26 mouse cellular contexts compared by ENCODE assay signal in the genomic region with DNA sequence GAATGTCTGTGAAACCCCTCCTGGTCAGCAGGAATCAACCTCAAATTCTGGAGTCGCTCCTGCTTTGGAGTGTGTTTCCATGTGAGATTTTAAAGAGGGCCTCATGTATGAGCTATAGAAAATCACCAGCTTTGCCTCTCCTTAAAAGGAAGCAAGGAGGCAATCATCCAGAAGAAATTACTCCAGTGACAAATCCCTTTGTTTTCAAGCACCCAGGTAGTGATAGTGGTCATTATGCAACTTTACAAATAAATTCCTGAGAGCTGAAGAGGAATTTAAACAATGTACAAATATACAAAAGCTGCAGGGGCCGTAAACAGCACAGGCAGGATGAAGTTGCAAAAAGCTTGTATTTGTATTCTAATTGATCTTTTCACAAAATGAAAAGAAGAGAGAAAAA.
"Had no signal": no experiment of that assay in that cellular context is flagged by ENCODE, and none has a peak within 500 bp of the region (broad histone marks: within the 10 kb centered on the region; RNA-seq: fewer than 3 reads in every experiment).

No protein-coding gene starts in this region.

- H3K9me3 ChIP-seq: heart, embryonic 10.5 days; heart, embryonic 12.5 days; hindbrain, embryonic 10.5 days; hindbrain, embryonic 12.5 days; kidney, embryonic 15.5 days; limb, embryonic 13.5 days; limb, embryonic 15.5 days; liver, embryonic 12.5 days had no signal

- H3K9ac ChIP-seq: heart, embryonic 12.5 days; hindbrain, embryonic 12.5 days; hindbrain, embryonic 14.5 days; kidney, embryonic 15.5 days; limb, embryonic 13.5 days; limb, embryonic 15.5 days; liver, embryonic 12.5 days; liver, embryonic 14.5 days had no signal

- H3K27me3 ChIP-seq: heart, embryonic 12.5 days; hindbrain, embryonic 12.5 days; kidney, embryonic 15.5 days; limb, embryonic 13.5 days; limb, embryonic 15.5 days; liver, embryonic 12.5 days had no signal

- H3K36me3 ChIP-seq: heart, embryonic 10.5 days; heart, embryonic 12.5 days; hindbrain, embryonic 10.5 days; hindbrain, embryonic 12.5 days; kidney, embryonic 15.5 days; limb, embryonic 13.5 days; limb, embryonic 15.5 days; liver, embryonic 12.5 days had no signal

- H3K4me3 ChIP-seq: gastrocnemius, adult 2 months; heart, embryonic 10.5 days; heart, embryonic 12.5 days; hindbrain, embryonic 10.5 days; hindbrain, embryonic 12.5 days; kidney, embryonic 15.5 days; limb, embryonic 13.5 days; limb, embryonic 15.5 days; liver, embryonic 12.5 days had no signal

- ATAC-seq: hindbrain, embryonic 16.5 days; inflammation-experienced regulatory T-cells, adult 6 months; intestine, embryonic 16.5 days; liver, embryonic 12.5 days had no signal

- H3K4me2 ChIP-seq: heart, embryonic 12.5 days; hindbrain, embryonic 12.5 days; hindbrain, embryonic 14.5 days; kidney, embryonic 15.5 days; limb, embryonic 13.5 days; limb, embryonic 15.5 days; liver, embryonic 12.5 days had no signal

- H3K4me1 ChIP-seq: heart, embryonic 10.5 days; heart, embryonic 12.5 days; hindbrain, embryonic 12.5 days; kidney, embryonic 15.5 days; limb, embryonic 13.5 days; limb, embryonic 15.5 days; liver, embryonic 12.5 days had no signal

- DNase-seq: gastrocnemius, adult 2 months; gastrocnemius, postnatal 10 days; gastrocnemius, postnatal 25 days; heart, adult 18-20 months; heart, postnatal 10 days; heart, postnatal 4 days; kidney, adult 11 months; kidney, adult 2 months; kidney, adult 9 months; kidney, postnatal 14 days; kidney, postnatal 36 days; left cerebral cortex, postnatal 4 days had no signal

- H3K27ac ChIP-seq: gastrocnemius, adult 2 months; heart, embryonic 10.5 days; hindbrain, embryonic 10.5 days; hindbrain, embryonic 12.5 days; hindbrain, embryonic 14.5 days; kidney, embryonic 15.5 days; kidney, postnatal 0 days; limb, embryonic 13.5 days; limb, embryonic 15.5 days; liver, embryonic 12.5 days; liver, embryonic 14.5 days had no signal
